Mouse (Mus musculus) lung, adult 2 months (tissue): ENCODE measurements at regions not wholly inside any gene's neighbourhood (a gene's known extent, or its start where the extent isn't known, plus 50 kb on each side); places are given as distances from the start of the nearest gene placed in this dataset.
"Not testable (repeated sequence)": the region's sequence is repeated elsewhere in the genome, so short reads cannot be mapped to it uniquely, and the experiment has no call there.

ENCODE experiments used
- DNase-seq: peaks from one replicate; pipeline ENCODE4 v3.0.0; 2022
- H3K4me1 ChIP-seq: fragments of 200-500 bp; 2 replicates; pipeline ENCODE4 v1.6.1; 2011; ENCODE audit warnings: low read length; ENCODE audit not compliant: control insufficient read depth, insufficient read depth
- H3K4me3 ChIP-seq: fragments of 200-500 bp; replicated peaks from 2 replicates; pipeline ENCODE3; 2011; ENCODE audit warnings: low read depth, mild to moderate bottlenecking, control low read depth, low read length; ENCODE audit errors: extremely low read depth
- CTCF ChIP-seq: fragments of 200-500 bp; IDR thresholded peaks from 2 replicates; pipeline ENCODE4 v1.5.1; 2011; ENCODE audit warnings: mild to moderate bottlenecking, low read length, control low read depth; ENCODE audit not compliant: insufficient read depth
- POLR2A ChIP-seq: fragments of 200-500 bp; IDR thresholded peaks from 2 replicates; pipeline ENCODE4 v1.6.1; 2011; ENCODE audit warnings: low read depth, mild to moderate bottlenecking, control low read depth, low read length, borderline replicate concordance; ENCODE audit errors: extremely low read depth
- WGBS: fragments of 180-500 bp; shearing (Covaris S2); methylation state at CpG from one replicate; pipeline ENCODE4 v1.1.7; 2018; 5-methylcytosine and 5-hydroxymethylcytosine counted together

- DNase-seq = no peak
- no peak overlapping the region for H3K4me3 ChIP-seq
- TF ChIP-seq POLR2A (no peak), CTCF (no peak)
- WGBS = 62% methylated on average over 3 of the region's 3 CpGs
- H3K4me1 ChIP-seq = no peaks in the 10 kb centered on the region
These were observed 706.4 kb upstream of the Rag2 start for GRCm38 (mm10) chr2:100918122-100918521.

DNA sequence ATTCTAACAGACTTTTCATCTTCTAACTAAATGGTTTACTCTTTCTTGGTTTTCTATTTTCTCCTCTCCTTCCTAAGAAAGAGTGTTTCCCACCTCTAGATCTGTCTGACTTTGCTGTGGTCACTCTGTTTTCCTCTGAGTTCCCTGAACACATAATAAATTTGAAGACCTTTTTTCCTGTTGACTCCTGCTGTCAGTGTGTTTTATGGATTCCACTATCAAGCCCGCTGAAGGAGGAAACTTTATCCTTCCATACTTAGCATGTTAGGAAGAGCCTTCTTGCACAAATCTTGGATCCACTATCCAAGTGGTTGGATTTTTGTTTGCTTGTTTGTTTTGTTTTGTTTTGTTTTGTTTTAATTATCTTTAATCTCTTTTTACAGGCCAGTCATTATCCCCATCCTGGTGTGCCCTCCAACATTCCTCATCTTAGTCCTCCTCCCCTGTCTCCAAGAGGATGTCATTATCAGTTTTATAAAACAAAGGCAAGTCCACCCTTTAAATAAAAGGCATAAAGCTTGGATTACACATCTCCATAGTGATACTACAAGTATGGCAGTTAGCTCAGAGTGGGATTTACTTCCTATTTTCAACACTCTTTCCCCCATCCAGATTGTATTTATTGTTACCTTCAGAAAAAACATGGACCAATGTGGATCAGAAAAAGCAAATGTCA, 704.8 kb upstream of the Rag2 start:
- Histone ChIP-seq H3K4me3 (no peak overlapping the region), H3K4me1 (no peaks in the 10 kb centered on the region)
- no peak for DNase-seq
- TF ChIP-seq POLR2A (no peak), CTCF (no peak)
- WGBS = 25% methylated on average over 1 of the region's 1 CpGs

GRCm38 (mm10) chr2:100948632-100949031, 675.9 kb upstream of the Rag2 start:
- not testable (repeated sequence) for DNase-seq, H3K4me3 ChIP-seq, H3K4me1 ChIP-seq
- WGBS = 37% methylated on average over 3 of the region's 3 CpGs

- 81% methylated on average over 1 of the region's 1 CpGs for WGBS
- H3K4me1 ChIP-seq = no peaks in the 10 kb centered on the region
- no peak overlapping the region for H3K4me3 ChIP-seq
- DNase-seq = no peak
- TF ChIP-seq CTCF = no peak
- TF ChIP-seq POLR2A = no peak
These were observed 665.1 kb upstream of the Rag2 start for GRCm38 (mm10) chr2:100959412-100959811.

DNA sequence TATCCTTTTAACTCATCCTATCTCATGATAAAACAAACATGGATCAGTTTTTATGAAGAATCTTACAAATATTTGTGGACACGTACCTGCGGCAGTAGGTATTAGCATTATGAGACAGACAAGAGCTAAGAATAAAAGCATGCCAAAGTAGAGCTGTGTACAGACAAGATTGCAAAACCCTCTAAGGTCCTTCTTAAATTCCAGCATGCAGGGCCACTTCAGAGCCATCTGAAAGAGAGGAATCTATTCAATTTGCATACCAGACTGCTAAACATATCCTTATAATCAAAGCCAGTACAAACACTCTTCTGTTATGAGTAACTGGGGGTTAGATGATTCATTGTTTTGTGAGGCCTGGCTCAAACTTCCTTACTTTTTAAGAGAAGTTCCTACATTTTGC, 659.9 kb upstream of the Rag2 start:
- TF ChIP-seq CTCF = no peak
- no peak for TF ChIP-seq POLR2A
- no peaks in the 10 kb centered on the region for H3K4me1 ChIP-seq
- DNase-seq = no peak
- H3K4me3 ChIP-seq = no peak overlapping the region
- WGBS = 61% methylated on average over 2 of the region's 2 CpGs

- TF ChIP-seq CTCF = no peak
- no peak for TF ChIP-seq POLR2A
- DNase-seq = no peak
- Histone ChIP-seq H3K4me1 (no peaks in the 10 kb centered on the region), H3K4me3 (no peak overlapping the region)
These were observed 647.3 kb upstream of the Rag2 start for GRCm38 (mm10) chr2:100977202-100977601.

DNA sequence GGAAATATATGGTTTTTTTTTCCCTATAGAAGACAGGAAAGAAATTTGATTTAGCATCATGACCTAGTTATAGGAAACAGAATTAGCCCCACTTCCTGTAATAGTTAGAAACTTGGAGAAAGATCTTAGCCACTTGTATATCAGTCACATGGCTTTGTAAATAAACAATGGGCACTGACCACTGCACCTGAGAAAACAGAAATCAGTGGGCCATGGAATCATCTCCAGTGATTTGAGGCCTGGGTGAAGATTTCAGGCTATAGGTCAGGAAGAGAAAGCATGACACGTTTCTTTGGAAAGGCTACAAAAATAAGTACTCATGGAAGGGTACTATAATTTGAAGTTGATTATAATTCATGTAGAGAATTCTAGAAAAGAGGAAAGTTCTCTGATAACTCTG, 642.2 kb upstream of the Rag2 start:
- 17% methylated on average over 1 of the region's 1 CpGs for WGBS
- TF ChIP-seq CTCF (no peak), POLR2A (no peak)
- H3K4me3 ChIP-seq = no peak overlapping the region
- no peak for DNase-seq
- H3K4me1 ChIP-seq = no peaks in the 10 kb centered on the region

DNA sequence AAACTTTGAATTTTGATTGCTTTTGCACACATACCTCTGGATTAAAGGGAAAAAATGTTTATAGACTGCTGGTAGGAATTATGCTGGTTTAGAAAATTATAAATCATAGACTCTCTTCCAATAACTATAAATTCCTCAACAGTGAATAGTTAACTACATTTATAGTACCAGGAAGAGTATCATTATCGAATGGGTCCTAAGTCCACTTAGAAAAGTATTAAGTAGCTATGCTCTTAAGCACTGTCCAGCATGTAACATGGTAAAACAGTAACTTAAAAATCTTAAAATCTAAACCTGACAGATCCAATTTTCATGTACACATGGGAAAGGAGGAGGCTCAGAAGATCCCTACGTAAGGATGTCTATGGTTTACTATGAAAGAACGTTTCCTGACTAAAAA, 609.2 kb upstream of the Rag2 start:
- WGBS = 77% methylated on average over 3 of the region's 3 CpGs
- no peaks in the 10 kb centered on the region for H3K4me1 ChIP-seq
- no peak overlapping the region for H3K4me3 ChIP-seq
- DNase-seq = no peak
- no peak for TF ChIP-seq CTCF
- no peak for TF ChIP-seq POLR2A

DNA sequence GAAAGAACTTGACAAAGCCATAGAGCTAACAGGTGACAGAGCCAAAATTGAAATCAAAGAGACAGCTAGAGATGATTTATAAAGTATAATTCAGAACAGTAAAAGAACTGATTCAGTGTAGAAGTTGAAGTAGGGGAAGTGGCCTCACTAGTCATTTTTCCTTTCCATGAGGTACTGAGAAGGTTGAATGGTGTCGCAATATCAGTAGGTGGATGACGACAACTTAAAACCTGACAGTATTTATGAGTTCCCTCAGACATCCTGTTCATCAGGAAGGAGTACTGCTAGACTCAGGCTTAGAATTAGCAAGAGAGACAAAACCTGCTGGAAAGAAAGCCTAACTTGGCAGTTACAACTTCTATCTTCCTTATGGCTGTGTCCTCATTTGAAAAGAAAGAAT, 605.1 kb upstream of the Rag2 start:
- no peak for TF ChIP-seq POLR2A
- no peak for TF ChIP-seq CTCF
- DNase-seq = no peak
- Histone ChIP-seq H3K4me1 (no peaks in the 10 kb centered on the region), H3K4me3 (no peak overlapping the region)
- WGBS = 74% methylated on average over 2 of the region's 2 CpGs

DNA sequence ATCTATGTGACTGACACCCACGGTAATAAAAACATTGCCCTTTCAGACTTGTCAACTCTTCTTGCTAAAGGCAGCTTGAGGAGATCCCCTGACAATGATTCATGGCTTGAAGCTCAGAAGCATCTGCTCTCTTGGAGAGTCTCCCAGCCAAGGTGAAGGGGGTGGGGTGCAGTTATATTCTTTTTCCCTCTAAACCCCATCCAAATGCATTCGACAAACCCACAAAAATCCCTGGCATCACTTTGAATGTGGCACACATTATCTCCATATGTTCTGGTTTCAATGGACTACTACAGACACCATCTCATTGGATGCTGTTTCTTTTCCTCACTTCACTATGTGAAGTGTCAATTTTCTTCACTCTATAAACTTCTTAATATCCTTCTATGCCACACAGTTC, 603.0 kb upstream of the Rag2 start:
- no peak for DNase-seq
- TF ChIP-seq POLR2A (no peak), CTCF (no peak)
- 79% methylated on average over 2 of the region's 2 CpGs for WGBS
- Histone ChIP-seq H3K4me1 (no peaks in the 10 kb centered on the region), H3K4me3 (no peak overlapping the region)

DNA sequence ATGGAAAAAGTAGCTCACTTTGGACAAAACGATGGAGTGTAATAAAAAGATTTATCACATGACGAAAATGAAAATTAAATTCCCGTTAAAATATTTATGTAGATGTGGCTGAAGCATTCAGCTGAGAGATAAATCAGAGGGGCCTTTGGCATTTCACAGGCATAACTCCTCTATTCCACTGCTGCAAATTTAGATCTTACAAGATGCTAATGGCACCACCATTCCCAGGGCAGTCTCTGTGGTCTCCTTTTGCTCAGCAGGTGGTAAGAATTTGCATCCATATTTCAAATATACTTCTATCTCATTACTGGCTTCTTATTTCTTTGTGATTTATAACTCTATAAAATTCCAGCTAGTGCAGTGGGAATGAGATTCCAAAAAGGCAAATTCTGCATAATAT, 581.5 kb upstream of the Rag2 start:
- DNase-seq = no peak
- Histone ChIP-seq H3K4me3 (no peak overlapping the region), H3K4me1 (no peaks in the 10 kb centered on the region)
- TF ChIP-seq POLR2A (no peak), CTCF (no peak)
- 72% methylated on average over 3 of the region's 3 CpGs for WGBS
